Mouse (Mus musculus) regulatory T cell (primary cell): ENCODE measurements around the gene Trpm3.

Experiments used
- in situ Hi-C: fragments of 300-600 bp; cut with MboI, MseI; formaldehyde crosslinking; loops from one replicate; pipeline ENCODE4 v1.15.1; 2025; ENCODE audit warnings: high pct_unique_total_duplicates

Trpm3 gene

GRCm38 (mm10) chr19:22635635-22636034 is 496.8 kb downstream of the Trpm3 start:
- in situ Hi-C loops = no loop called here

GRCm38 (mm10) chr19:22637786-22638185 is 498.9 kb downstream of the Trpm3 start:
- in situ Hi-C loops = no loop called here

- in situ Hi-C loops = no loop called here
These were observed 499.6 kb downstream of the Trpm3 start for GRCm38 (mm10) chr19:22638394-22638954.

GRCm38 (mm10) chr19:22642124-22642523 is 503.3 kb downstream of the Trpm3 start:
- in situ Hi-C loops = no loop called here

GRCm38 (mm10) chr19:22656466-22657215 is 517.8 kb downstream of the Trpm3 start:
- in situ Hi-C loops = no loop called here

GRCm38 (mm10) chr19:22657251-22657650 is 518.4 kb downstream of the Trpm3 start:
- in situ Hi-C loops = no loop called here

GRCm38 (mm10) chr19:22665401-22665800 is 526.6 kb downstream of the Trpm3 start:
- in situ Hi-C loops = no loop called here

GRCm38 (mm10) chr19:22670222-22670621 is 531.4 kb downstream of the Trpm3 start:
- in situ Hi-C loops = no loop called here

- in situ Hi-C loops = no loop called here
These were observed 534.0 kb downstream of the Trpm3 start for GRCm38 (mm10) chr19:22672892-22673291.

GRCm38 (mm10) chr19:22676206-22676605 is 537.4 kb downstream of the Trpm3 start:
- in situ Hi-C loops = no loop called here

- in situ Hi-C loops = no loop called here
These were observed 543.4 kb downstream of the Trpm3 start for GRCm38 (mm10) chr19:22682238-22682637.

GRCm38 (mm10) chr19:22691995-22692394 is 553.1 kb downstream of the Trpm3 start:
- in situ Hi-C loops = no loop called here

- in situ Hi-C loops = no loop called here
These were observed 553.7 kb downstream of the Trpm3 start for GRCm38 (mm10) chr19:22692553-22692952.

- in situ Hi-C loops = no loop called here
These were observed 554.1 kb downstream of the Trpm3 start for GRCm38 (mm10) chr19:22692956-22693355.

GRCm38 (mm10) chr19:22695423-22695822 is 556.6 kb downstream of the Trpm3 start:
- in situ Hi-C loops = no loop called here

GRCm38 (mm10) chr19:22698737-22699136 is 559.9 kb downstream of the Trpm3 start:
- in situ Hi-C loops = no loop called here

- in situ Hi-C loops = no loop called here
These were observed 562.2 kb downstream of the Trpm3 start for GRCm38 (mm10) chr19:22700871-22701651.

- in situ Hi-C loops = no loop called here
These were observed 565.0 kb downstream of the Trpm3 start for GRCm38 (mm10) chr19:22703876-22704275.

GRCm38 (mm10) chr19:22705414-22705813 is 566.6 kb downstream of the Trpm3 start:
- in situ Hi-C loops = no loop called here

- in situ Hi-C loops = no loop called here
These were observed 580.2 kb downstream of the Trpm3 start for GRCm38 (mm10) chr19:22719027-22719426.

- in situ Hi-C loops = no loop called here
These were observed 591.0 kb downstream of the Trpm3 start for GRCm38 (mm10) chr19:22729846-22730245.

- in situ Hi-C loops = no loop called here
These were observed 592.1 kb downstream of the Trpm3 start for GRCm38 (mm10) chr19:22730971-22731370.

GRCm38 (mm10) chr19:22736870-22737269 is 598.0 kb downstream of the Trpm3 start:
- in situ Hi-C loops = no loop called here
